Mouse (Mus musculus) intestine, embryonic 14.5 days (tissue): Measurements from ENCODE around the gene Qtrt2. TPM values are rescaled to one million over a fixed set of nuclear protein-coding genes. Genes with fewer than 3 reads are reported as not detected.

Source experiments
- ATAC-seq: fragments of 200-750 bp; cut with Nextera tagmentation; replicated peaks from 2 replicates; pipeline ENCODE4 v1.8.0; 2017; ENCODE audit warnings: low read depth, moderate number of reproducible peaks, moderate TSS enrichment, moderate library complexity; ENCODE audit not compliant: low FRiP score, low TSS enrichment
- DNase-seq: peaks from one replicate; pipeline ENCODE4 v3.0.0-alpha.2; 2018; ENCODE audit warnings: low spot score
- H3K27ac ChIP-seq: fragments of 300-500 bp; sonication (generic); 2 replicates; pipeline ENCODE4 v1.5.1; 2014; ENCODE audit warnings: low read depth, mild to moderate bottlenecking, control low read depth
- H3K27me3 ChIP-seq: fragments of 300-500 bp; sonication (generic); replicated peaks from 2 replicates; pipeline ENCODE4 v1.6.1; 2014; ENCODE audit warnings: low read length, control low read depth; ENCODE audit not compliant: control insufficient read depth, insufficient read depth
- H3K36me3 ChIP-seq: fragments of 300-500 bp; sonication (generic); 2 replicates; pipeline ENCODE4 v1.6.1; 2014; ENCODE audit warnings: low read length, control low read depth; ENCODE audit not compliant: control insufficient read depth, insufficient read depth
- H3K4me1 ChIP-seq: fragments of 300-500 bp; sonication (generic); replicated peaks from 2 replicates; pipeline ENCODE4 v1.6.1; 2014; ENCODE audit warnings: low read length, control low read depth, mixed read lengths; ENCODE audit not compliant: control insufficient read depth, insufficient read depth
- H3K4me2 ChIP-seq: fragments of 300-500 bp; sonication (generic); 2 replicates; pipeline ENCODE4 v1.6.1; 2014; ENCODE audit warnings: low read length
- H3K4me3 ChIP-seq: fragments of 300-500 bp; sonication (generic); 2 replicates; pipeline ENCODE4 v1.5.1; 2014; ENCODE audit warnings: low read depth, low read length, control low read depth, mixed read lengths
- H3K9ac ChIP-seq: fragments of 300-500 bp; sonication (generic); 2 replicates; pipeline ENCODE4 v1.6.1; 2014; ENCODE audit warnings: mild to moderate bottlenecking, low read length
- H3K9me3 ChIP-seq: fragments of 300-500 bp; sonication (generic); 2 replicates; pipeline ENCODE4 v1.6.1; 2016; ENCODE audit warnings: low read length, control low read depth; ENCODE audit not compliant: control insufficient read depth
- WGBS: fragments of 180-500 bp; shearing (Covaris S2); extraction: QIAGEN DNeasy Blood & Tissue Kit; methylation state at CpG from one replicate; pipeline ENCODE4 v1.1.7; 2014; 5-methylcytosine and 5-hydroxymethylcytosine counted together
- polyA plus RNA-seq: library from polyadenylated mRNA; unstranded; fragments of >200 nt; fragmentation: Nextera tagmentation; extraction: Ambion mirVana; gene quantifications from 2 replicates; pipeline ENCODE4 v1.2.1, GENCODE M21; 2014

The Qtrt2 gene
- polyA plus RNA-seq, 1 experiment from 2014 or later: 34.3 TPM

- no peaks in the 10 kb centered on the region for H3K9me3 ChIP-seq
- DNase-seq (no peak), ATAC-seq (no peak)
- H3K9ac ChIP-seq: no peak overlapping the region
- H3K27ac ChIP-seq: no peak overlapping the region
- no peak overlapping the region for H3K4me2 ChIP-seq
- 68% methylated on average over 3 of the region's 3 CpGs for WGBS
- no peaks in the 10 kb centered on the region for H3K4me1 ChIP-seq
- H3K27me3 ChIP-seq: no peaks in the 10 kb centered on the region
- H3K36me3 ChIP-seq: peaks cover 5% of the 10 kb centered on the region; the same call in 1 of the 2 replicates
- no peak overlapping the region for H3K4me3 ChIP-seq
These were observed 8.8 kb upstream of the Qtrt2 start for GRCm38 (mm10) chr16:43935367-43935766.

DNA sequence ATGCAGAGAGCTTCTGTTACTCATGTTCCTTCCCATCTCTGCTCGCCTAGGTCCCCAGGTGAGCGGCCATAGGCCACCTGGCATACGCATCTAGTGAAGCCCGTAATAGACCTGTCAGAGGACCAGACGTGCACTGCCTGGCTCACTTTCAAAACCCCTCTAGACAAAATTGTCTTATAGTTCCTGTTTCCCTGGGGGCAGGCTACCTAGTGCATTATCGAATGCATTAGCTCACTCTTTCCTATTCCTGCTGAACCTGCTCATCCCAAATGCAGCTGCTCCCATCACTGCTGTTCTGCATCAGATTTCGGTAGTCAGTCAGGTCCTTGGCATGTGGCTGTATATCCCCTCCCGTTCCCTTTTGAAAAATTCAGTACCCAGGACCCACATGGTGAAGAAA, 8.2 kb upstream of the Qtrt2 start:
- DNase-seq: no peak
- no peak overlapping the region for H3K27ac ChIP-seq

GRCm38 (mm10) chr16:43933041-43933440, 6.4 kb upstream of the Qtrt2 start:
- H3K27me3 ChIP-seq: no peaks in the 10 kb centered on the region
- no peaks in the 10 kb centered on the region for H3K4me1 ChIP-seq
- H3K9me3 ChIP-seq: no peaks in the 10 kb centered on the region
- no peak overlapping the region for H3K27ac ChIP-seq
- no peak overlapping the region for H3K4me2 ChIP-seq
- no peaks in the 10 kb centered on the region for H3K36me3 ChIP-seq
- DNase-seq: no peak
- WGBS: 87% methylated on average over 6 of the region's 6 CpGs
- no peak overlapping the region for H3K4me3 ChIP-seq
- H3K9ac ChIP-seq: no peak overlapping the region
- no peak for ATAC-seq

More for the DNA sequence above, 8.2 kb upstream of the Qtrt2 start:
- H3K9ac ChIP-seq: no peak overlapping the region
- H3K4me2 ChIP-seq: no peak overlapping the region
- peaks cover 5% of the 10 kb centered on the region; the same call in 1 of the 2 replicates for H3K36me3 ChIP-seq
- H3K4me1 ChIP-seq: no peaks in the 10 kb centered on the region
- no peak for ATAC-seq
- H3K27me3 ChIP-seq: no peaks in the 10 kb centered on the region
- H3K4me3 ChIP-seq: no peak overlapping the region
- WGBS: 91% methylated on average over 8 of the region's 8 CpGs
- no peaks in the 10 kb centered on the region for H3K9me3 ChIP-seq

DNA sequence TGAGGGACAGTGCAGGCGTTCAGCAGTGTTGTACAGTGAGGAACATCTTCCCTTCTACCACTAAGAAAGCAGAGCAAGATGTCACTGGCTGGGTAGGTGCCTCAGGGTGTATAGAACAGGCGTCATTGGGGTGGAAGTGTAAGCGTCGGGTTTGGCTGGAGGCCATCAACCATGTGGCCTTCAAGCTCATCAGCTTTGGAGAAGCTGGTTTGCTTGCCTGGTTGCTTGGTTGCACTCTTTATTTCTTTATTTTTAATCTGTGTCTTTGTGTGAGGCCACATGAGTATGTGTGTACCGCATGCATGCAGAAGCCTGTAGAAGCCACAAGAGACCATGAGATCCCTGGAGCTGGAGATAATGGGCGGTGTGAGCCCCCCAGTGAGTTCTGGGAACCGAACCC, 5.7 kb upstream of the Qtrt2 start:
- WGBS: 84% methylated on average over 7 of the region's 7 CpGs
- H3K4me3 ChIP-seq: no peak overlapping the region
- no peaks in the 10 kb centered on the region for H3K4me1 ChIP-seq
- H3K9ac ChIP-seq: no peak overlapping the region
- no peak overlapping the region for H3K4me2 ChIP-seq
- no peak for ATAC-seq
- no peaks in the 10 kb centered on the region for H3K36me3 ChIP-seq
- H3K9me3 ChIP-seq: no peaks in the 10 kb centered on the region
- H3K27me3 ChIP-seq: no peaks in the 10 kb centered on the region
- no peak overlapping the region for H3K27ac ChIP-seq
- no peak for DNase-seq

- H3K27me3 ChIP-seq: no peaks in the 10 kb centered on the region
- no peak overlapping the region for H3K4me3 ChIP-seq
- 69% methylated on average over 3 of the region's 3 CpGs for WGBS
- H3K36me3 ChIP-seq: no peaks in the 10 kb centered on the region
- no peak for ATAC-seq
- no peak for DNase-seq
- H3K9ac ChIP-seq: no peak overlapping the region
- H3K27ac ChIP-seq: no peak overlapping the region
- no peak overlapping the region for H3K4me2 ChIP-seq
- no peaks in the 10 kb centered on the region for H3K4me1 ChIP-seq
- H3K9me3 ChIP-seq: no peaks in the 10 kb centered on the region
These were observed 4.9 kb upstream of the Qtrt2 start for GRCm38 (mm10) chr16:43931502-43931901.

DNA sequence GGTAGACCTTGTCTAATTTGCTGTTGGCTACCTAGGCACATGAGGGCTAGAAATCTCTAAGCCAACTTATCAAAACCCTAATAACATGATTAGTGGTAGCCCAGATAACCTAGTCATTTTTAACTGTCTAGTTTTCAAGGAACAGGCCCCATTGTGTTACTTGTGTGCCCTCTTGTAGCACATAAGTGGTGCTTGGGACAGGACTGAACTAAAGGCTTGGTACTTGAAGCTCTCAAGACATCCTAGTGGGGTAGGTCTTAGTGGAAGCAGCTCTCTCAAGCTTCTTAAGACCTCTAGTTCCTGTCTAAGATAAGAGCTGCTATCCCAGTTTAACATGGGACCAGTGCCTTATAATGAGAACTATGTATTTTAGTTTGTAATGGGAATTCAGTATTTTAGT, 4.0 kb upstream of the Qtrt2 start:
- Histone ChIP-seq H3K4me1 (no peaks in the 10 kb centered on the region), H3K9me3 (no peaks in the 10 kb centered on the region), H3K4me3 (no peak overlapping the region), H3K27ac (no peak overlapping the region), H3K4me2 (no peak overlapping the region), H3K27me3 (no peaks in the 10 kb centered on the region), H3K9ac (no peak overlapping the region), H3K36me3 (no peaks in the 10 kb centered on the region)
- DNase-seq (no peak), ATAC-seq (no peak)

DNA sequence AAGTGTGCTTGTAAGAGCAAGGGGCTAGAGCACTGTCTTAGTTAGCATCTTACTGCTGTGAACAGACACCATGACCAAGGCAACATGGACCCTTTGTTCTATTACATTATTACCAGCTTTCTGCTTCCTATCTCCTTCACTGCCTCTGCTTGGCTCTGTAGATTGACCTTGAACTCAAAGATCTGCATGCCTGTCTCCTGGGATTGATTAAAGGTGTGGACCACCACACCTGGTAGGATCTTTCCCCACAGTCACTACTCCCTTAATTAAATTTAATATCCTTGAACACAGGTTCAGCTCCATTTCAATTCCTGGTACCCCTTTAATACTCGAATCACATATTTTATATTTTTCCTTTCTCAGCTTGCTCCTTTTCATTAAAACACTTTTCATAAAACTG, 763 bp downstream of the Qtrt2 start:
- H3K4me3 ChIP-seq: no peak overlapping the region
- no peaks in the 10 kb centered on the region for H3K9me3 ChIP-seq
- H3K27ac ChIP-seq: no peak overlapping the region
- WGBS: 85% methylated on average over 1 of the region's 1 CpGs
- no peak for DNase-seq
- H3K27me3 ChIP-seq: no peaks in the 10 kb centered on the region
- H3K4me2 ChIP-seq: no peak overlapping the region
- no peak for ATAC-seq
- no peaks in the 10 kb centered on the region for H3K36me3 ChIP-seq
- no peaks in the 10 kb centered on the region for H3K4me1 ChIP-seq
- H3K9ac ChIP-seq: no peak overlapping the region

DNA sequence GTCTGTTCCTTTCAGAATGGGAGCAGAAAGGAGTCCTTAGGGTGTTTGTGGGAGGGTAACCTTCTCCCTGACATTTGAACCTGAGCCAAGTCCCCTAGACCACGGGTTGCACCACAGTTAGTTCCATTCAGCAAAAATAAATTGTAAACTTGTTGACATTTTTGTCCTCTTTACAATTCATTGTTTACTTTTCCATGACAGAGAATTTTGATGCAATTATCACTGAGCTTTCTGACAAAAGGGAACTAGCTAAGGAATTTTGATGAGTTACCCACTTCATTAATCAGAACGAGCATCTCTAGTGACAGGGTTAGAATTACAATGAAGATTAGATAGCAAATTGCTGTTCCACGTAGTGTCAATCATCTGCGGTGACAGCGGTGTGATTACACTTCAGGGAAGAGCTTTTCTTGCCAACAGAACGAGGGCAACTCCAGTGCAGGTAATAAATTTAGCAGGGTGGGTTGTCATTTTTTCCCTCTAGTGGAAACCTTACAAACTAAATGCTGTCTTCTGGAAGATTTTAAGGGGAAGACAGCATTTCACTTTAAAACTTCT, 1.5 kb downstream of the Qtrt2 start:
- Histone ChIP-seq H3K9ac (no peak overlapping the region), H3K4me3 (no peak overlapping the region), H3K27me3 (no peaks in the 10 kb centered on the region), H3K4me2 (no peak overlapping the region), H3K36me3 (no peaks in the 10 kb centered on the region), H3K27ac (no peak overlapping the region), H3K4me1 (no peaks in the 10 kb centered on the region), H3K9me3 (no peaks in the 10 kb centered on the region)
- ATAC-seq (no peak), DNase-seq (no peak)
- WGBS: 39% methylated on average over 6 of the region's 6 CpGs

DNA sequence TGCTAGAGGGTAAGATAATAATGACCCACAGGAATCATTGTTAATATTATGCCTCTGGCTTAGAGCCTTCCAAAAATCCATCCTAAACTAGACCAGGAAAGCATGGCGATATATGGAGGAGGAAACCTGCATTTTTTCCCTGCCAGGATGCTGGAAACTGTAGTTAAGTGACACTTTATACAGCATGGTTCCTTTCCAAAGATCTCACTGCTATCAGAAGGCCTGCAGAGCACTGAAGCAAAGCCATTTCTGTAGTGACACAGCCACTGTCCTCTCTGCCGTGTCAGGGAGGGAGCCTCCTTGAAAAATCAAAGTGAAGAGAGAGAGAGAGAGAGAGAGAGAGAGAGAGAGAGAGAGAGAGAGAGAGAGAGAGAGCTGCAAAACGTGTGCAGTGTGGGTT, 4.0 kb downstream of the Qtrt2 start:
- no peak overlapping the region for H3K9ac ChIP-seq
- WGBS: 71% methylated on average over 3 of the region's 3 CpGs
- H3K27me3 ChIP-seq: no peaks in the 10 kb centered on the region
- no peak overlapping the region for H3K4me3 ChIP-seq
- H3K36me3 ChIP-seq: no peaks in the 10 kb centered on the region
- H3K4me2 ChIP-seq: no peak overlapping the region
- H3K9me3 ChIP-seq: no peaks in the 10 kb centered on the region
- ATAC-seq (no peak), DNase-seq (no peak)
- H3K27ac ChIP-seq: no peak overlapping the region
- H3K4me1 ChIP-seq: no peaks in the 10 kb centered on the region
